21 mouse cellular contexts compared by ENCODE assay signal in the genomic region with DNA sequence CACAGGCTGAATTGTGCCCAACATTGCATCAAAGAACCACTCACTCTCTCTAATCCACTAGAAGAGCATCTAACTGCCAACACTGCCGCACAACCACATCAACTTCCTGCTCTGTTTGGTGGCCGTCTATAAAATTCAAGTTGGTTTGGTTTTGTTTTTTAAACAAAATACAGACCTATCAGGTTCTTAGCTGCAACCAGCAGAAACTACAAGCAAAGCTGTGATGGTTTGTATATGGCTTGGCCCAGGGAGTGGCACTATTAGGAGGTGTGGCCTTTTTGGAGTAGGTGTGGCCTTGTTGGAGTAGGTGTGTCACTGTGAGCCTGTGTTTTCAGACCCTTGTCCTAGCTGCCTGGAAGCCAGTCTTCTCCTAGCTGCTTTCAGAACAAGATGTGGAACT. TPM values are rescaled to one million over a fixed set of nuclear protein-coding genes. Genes with fewer than 3 reads are reported as not detected.
DNase-seq lines count a peak whose midpoint lies in the region; ATAC-seq and TF ChIP-seq lines count a peak whose summit lies in the region.
"Had no signal": no experiment of that assay in that cellular context is flagged by ENCODE, and none has a peak within 500 bp of the region (broad histone marks: within the 10 kb centered on the region; RNA-seq: fewer than 3 reads in every experiment).

No protein-coding gene starts in this region.

- no peak for TF ChIP-seq CTCF in liver, postnatal 0 days (IDR thresholded peaks at IDR 0.05; ENCODE audit: low read depth)

- no peaks in the 10 kb centered on the region for H3K27me3 ChIP-seq in liver, postnatal 0 days (ENCODE audit: insufficient read depth, low read length)
- H3K27me3 ChIP-seq in hindbrain, embryonic 14.5 days (ENCODE audit: control insufficient read depth, insufficient read depth, low read length), result no peaks in the 10 kb centered on the region
- H3K27me3 ChIP-seq in heart, embryonic 11.5 days (ENCODE audit: control insufficient read depth, insufficient read depth, low read length), result no peaks in the 10 kb centered on the region
- H3K27me3 ChIP-seq: CH12.LX; hindbrain, embryonic 12.5 days; limb, embryonic 15.5 days; megakaryocyte, embryonic 14.5 days; midbrain, embryonic 15.5 days; stomach, embryonic 15.5 days had no signal

- no peaks in the 10 kb centered on the region for H3K36me3 ChIP-seq in liver, postnatal 0 days (replicated peaks; ENCODE audit: insufficient read depth, low read length)
- H3K36me3 ChIP-seq in hindbrain, embryonic 14.5 days (replicated peaks; ENCODE audit: control insufficient read depth, insufficient read depth), result no peaks in the 10 kb centered on the region
- H3K36me3 ChIP-seq in heart, embryonic 11.5 days (ENCODE audit: control insufficient read depth, insufficient read depth, low read length), result no peaks in the 10 kb centered on the region
- H3K36me3 ChIP-seq: hindbrain, embryonic 12.5 days; midbrain, embryonic 15.5 days; stomach, embryonic 15.5 days had no signal

- no peak overlapping the region for H3K9ac ChIP-seq in liver, postnatal 0 days (replicated peaks)
- no peak overlapping the region for H3K9ac ChIP-seq in hindbrain, embryonic 14.5 days
- no peak overlapping the region for H3K9ac ChIP-seq in heart, embryonic 11.5 days (ENCODE audit: low read depth, low read length)
- H3K9ac ChIP-seq: hindbrain, embryonic 12.5 days; limb, embryonic 15.5 days; midbrain, embryonic 15.5 days; stomach, embryonic 15.5 days had no signal

- H3K27ac ChIP-seq in liver, postnatal 0 days (ENCODE audit: low read depth), result 0 out of 2 replicates have a peak overlapping the region, but pooled peaks have one; percentile 18
- H3K27ac ChIP-seq in hindbrain, embryonic 14.5 days, result no peak overlapping the region
- H3K27ac ChIP-seq in heart, embryonic 11.5 days (ENCODE audit: low read depth, low read length), result no peak overlapping the region
- H3K27ac ChIP-seq: heart, adult 2 months; hindbrain, embryonic 12.5 days; limb, embryonic 15.5 days; midbrain, embryonic 15.5 days; stomach, embryonic 15.5 days had no signal

- H3K9me3 ChIP-seq in liver, postnatal 0 days (ENCODE audit: low read length), result no peaks in the 10 kb centered on the region
- H3K9me3 ChIP-seq in hindbrain, embryonic 14.5 days (ENCODE audit: control insufficient read depth, low read length), result no peaks in the 10 kb centered on the region
- no peaks in the 10 kb centered on the region for H3K9me3 ChIP-seq in heart, embryonic 11.5 days (replicated peaks; ENCODE audit: control insufficient read depth, low read length)
- H3K9me3 ChIP-seq: hindbrain, embryonic 12.5 days; limb, embryonic 15.5 days; megakaryocyte, embryonic 14.5 days; midbrain, embryonic 15.5 days; stomach, embryonic 15.5 days had no signal

- ATAC-seq in common myeloid progenitor, adult 5-6 weeks (replicated peaks; ENCODE audit: low read depth, poor library complexity, severe bottlenecking), result 0 out of 2 replicates have a peak, but pooled peaks have one; percentile 3
- ATAC-seq in liver, postnatal 0 days, result no peak
- ATAC-seq in cerebellum, adult (ENCODE audit: insufficient number of reproducible peaks, low FRiP score, low TSS enrichment), result no peak
- ATAC-seq in hindbrain, embryonic 14.5 days (ENCODE audit: low FRiP score), result no peak
- no peak for ATAC-seq in heart, embryonic 11.5 days (replicated peaks; ENCODE audit: insufficient number of reproducible peaks, low FRiP score, low TSS enrichment)
- ATAC-seq: midbrain, embryonic 15.5 days had no signal

- peaks cover 26% of the 10 kb centered on the region for H3K4me1 ChIP-seq in liver, postnatal 0 days (ENCODE audit: insufficient read depth)
- H3K4me1 ChIP-seq in hindbrain, embryonic 14.5 days (replicated peaks; ENCODE audit: control insufficient read depth, insufficient read depth, low read length), result no peaks in the 10 kb centered on the region
- peaks cover 4% of the 10 kb centered on the region; the same call in 1 of the 2 replicates for H3K4me1 ChIP-seq in heart, embryonic 11.5 days (ENCODE audit: control insufficient read depth, insufficient read depth, low read length)
- H3K4me1 ChIP-seq: hindbrain, embryonic 12.5 days; limb, embryonic 15.5 days; midbrain, embryonic 15.5 days had no signal

- no peak for TF ChIP-seq EP300 in liver, postnatal 0 days (IDR thresholded peaks at IDR 0.05; ENCODE audit: low read depth)

- no peak overlapping the region for H3K4me2 ChIP-seq in liver, postnatal 0 days (ENCODE audit: low read depth, low read length)
- H3K4me2 ChIP-seq in hindbrain, embryonic 14.5 days (replicated peaks), result no peak overlapping the region
- no peak overlapping the region for H3K4me2 ChIP-seq in heart, embryonic 11.5 days
- H3K4me2 ChIP-seq: hindbrain, embryonic 12.5 days; limb, embryonic 15.5 days; midbrain, embryonic 15.5 days; stomach, embryonic 15.5 days had no signal

- WGBS in liver, postnatal 0 days (ENCODE audit: insufficient replicate concordance), result 57% methylated on average over 2 of the region's 2 CpGs
- WGBS in hindbrain, embryonic 14.5 days, result 95% methylated on average over 2 of the region's 2 CpGs
- 78% methylated on average over 2 of the region's 2 CpGs for whole genome bisulfite sequencing in heart, embryonic 11.5 days (ENCODE audit: insufficient replicate concordance)

- peak; percentile 75 for DNase-seq in thymus, postnatal 0 days (ENCODE audit: low spot score)
- DNase-seq in thymus, postnatal 10 days (ENCODE audit: low spot score in 2 of 2), result no peak
- DNase-seq in liver, postnatal 0 days, result no peak
- DNase-seq in hindbrain, embryonic 14.5 days (ENCODE audit: low spot score), result no peak
- DNase-seq: adrenal gland, postnatal 25 days; cerebellum, adult 8-10 months; heart, adult 2 months; heart, postnatal 10 days; kidney, adult 8-10 months; kidney, postnatal 25 days; layer of hippocampus, adult 9-11 months; right cerebral cortex, adult 18-20 months had no signal

- H3K4me3 ChIP-seq in liver, postnatal 0 days (ENCODE audit: low read depth, low read length), result no peak overlapping the region
- H3K4me3 ChIP-seq in hindbrain, embryonic 14.5 days (replicated peaks; ENCODE audit: low read length), result no peak overlapping the region
- H3K4me3 ChIP-seq in heart, embryonic 11.5 days (ENCODE audit: low read depth, low read length), result no peak overlapping the region
- H3K4me3 ChIP-seq: heart, adult 2 months; hindbrain, embryonic 12.5 days; limb, embryonic 15.5 days; megakaryocyte, embryonic 14.5 days; midbrain, embryonic 15.5 days; stomach, embryonic 15.5 days had no signal

RNA-seq across cellular contexts. Expression of gene Unc50, which starts 51.4 kb away (rescaled TPM):
- 132 and 135 TPM in 2 replicates for polyA plus RNA-seq in thymus, postnatal 0 days (2015; fragmentation: Nextera tagmentation; extraction: Ambion mirVana)
- 35.5 and 49.2 TPM in 2 replicates for total RNA-seq in common myeloid progenitor, adult 5-6 weeks (2017)
- 77.0 and 78.6 TPM in 2 replicates for polyA plus RNA-seq in liver, postnatal 0 days (2015; fragmentation: Nextera tagmentation; extraction: Ambion mirVana)
- 124 and 126 TPM in 2 replicates for polyA plus RNA-seq in hindbrain, embryonic 14.5 days (2014; fragmentation: Nextera tagmentation; extraction: Ambion mirVana)
- 82.5 and 88.1 TPM in 2 replicates for polyA plus RNA-seq in heart, embryonic 11.5 days (2014; fragmentation: Nextera tagmentation; extraction: Ambion mirVana)

RNA-seq across cellular contexts. Expression of gene Coa5, which starts 51.4 kb away (rescaled TPM):
- 37.7 and 38.4 TPM in 2 replicates for polyA plus RNA-seq in thymus, postnatal 0 days (2015; fragmentation: Nextera tagmentation; extraction: Ambion mirVana)
- 71.1 and 86.2 TPM in 2 replicates for total RNA-seq in common myeloid progenitor, adult 5-6 weeks (2017)
- 19.6 and 23.0 TPM in 2 replicates for polyA plus RNA-seq in liver, postnatal 0 days (2015; fragmentation: Nextera tagmentation; extraction: Ambion mirVana)
- polyA plus RNA-seq in hindbrain, embryonic 14.5 days (2014; fragmentation: Nextera tagmentation; extraction: Ambion mirVana), result 69.3 and 76.4 TPM in 2 replicates
- polyA plus RNA-seq in heart, embryonic 11.5 days (2014; fragmentation: Nextera tagmentation; extraction: Ambion mirVana), result 84.2 and 86.8 TPM in 2 replicates

RNA-seq across cellular contexts. Expression of gene Mgat4a, which starts 59.5 kb away (rescaled TPM):
- 12.7 and 14.7 TPM in 2 replicates for polyA plus RNA-seq in thymus, postnatal 0 days (2015; fragmentation: Nextera tagmentation; extraction: Ambion mirVana)
- total RNA-seq in common myeloid progenitor, adult 5-6 weeks (2017), result 9.9 and 15.8 TPM in 2 replicates
- polyA plus RNA-seq in liver, postnatal 0 days (2015; fragmentation: Nextera tagmentation; extraction: Ambion mirVana), result 0.66 and 1.4 TPM in 2 replicates
- polyA plus RNA-seq in hindbrain, embryonic 14.5 days (2014; fragmentation: Nextera tagmentation; extraction: Ambion mirVana), result 11.0 and 13.1 TPM in 2 replicates
- 3.0 and 3.3 TPM in 2 replicates for polyA plus RNA-seq in heart, embryonic 11.5 days (2014; fragmentation: Nextera tagmentation; extraction: Ambion mirVana)
